Mouse (Mus musculus): Measurements from ENCODE around the gene Serpinb2. TPM values are rescaled to one million over a fixed set of nuclear protein-coding genes. Genes with fewer than 3 reads are reported as not detected.

Gene Serpinb2
- 37.2 and 41.3 TPM in 2 replicates for polyA plus RNA-seq (2015; fragmentation: Nextera tagmentation; extraction: Ambion mirVana)

GRCm38 (mm10) chr1:107511252-107511651 is at the start of gene Serpinb2:
Serpinb2 (plus strand) TSS chr1:107511423.
- no peak within 1 kb of the TSS for H3K4me2 ChIP-seq (replicated peaks; ENCODE audit: low read depth)
- H3K4me1 ChIP-seq (replicated peaks; ENCODE audit: control insufficient read depth, insufficient read depth), result no peaks in the 10 kb centered on the region
- TF ChIP-seq CTCF (IDR thresholded peaks at IDR 0.05; ENCODE audit: low read depth) (no peak), EP300 (optimal IDR thresholded peaks at IDR 0.05) (no peak)
- no peak within 1 kb of the TSS for H3K27ac ChIP-seq (replicated peaks)
- no peak within 1 kb of the TSS for H3K4me3 ChIP-seq (ENCODE audit: low read depth, low read length)
- ATAC-seq (ENCODE audit: low FRiP score, low TSS enrichment), result no peak
- 74% methylated on average over 5 of the region's 5 CpGs for WGBS
- H3K27me3 ChIP-seq (ENCODE audit: control insufficient read depth, insufficient read depth, low read length), result no peaks in the 10 kb centered on the region
- no peak within 1 kb of the TSS for H3K9ac ChIP-seq (ENCODE audit: low read length)
- H3K9me3 ChIP-seq (ENCODE audit: control insufficient read depth, low read length), result no peaks in the 10 kb centered on the region
- no peak for DNase-seq (ENCODE audit: low spot score)
- H3K36me3 ChIP-seq (ENCODE audit: control insufficient read depth, insufficient read depth, low read length), result no peaks in the 10 kb centered on the region

DNA sequence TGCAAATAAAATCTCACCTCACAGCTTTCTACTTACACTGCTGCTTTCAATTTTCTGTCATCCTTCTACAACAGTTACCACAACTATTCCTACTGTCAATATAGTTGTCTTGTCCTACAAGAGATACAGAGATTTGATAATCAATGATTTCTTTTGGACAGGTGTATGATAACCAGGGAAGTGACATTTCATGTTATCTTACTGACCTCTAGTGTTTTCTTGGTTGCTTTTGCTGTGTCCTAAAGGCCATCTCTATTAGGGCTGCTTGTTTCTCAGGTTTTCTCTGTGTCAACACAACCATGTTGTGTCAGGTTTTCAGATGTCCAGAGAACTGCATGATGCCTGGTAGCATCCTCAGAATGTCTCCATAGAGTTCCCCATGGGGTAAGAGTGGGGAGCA is 31.3 kb upstream of the Serpinb2 start:
- no peaks in the 10 kb centered on the region for H3K36me3 ChIP-seq (ENCODE audit: control insufficient read depth, insufficient read depth, low read length)
- ATAC-seq (ENCODE audit: low FRiP score, low TSS enrichment), result no peak
- no peaks in the 10 kb centered on the region for H3K27me3 ChIP-seq (ENCODE audit: control insufficient read depth, insufficient read depth, low read length)
- DNase-seq (ENCODE audit: low spot score), result no peak
- TF ChIP-seq CTCF (IDR thresholded peaks at IDR 0.05; ENCODE audit: low read depth) (peak; percentile 18), EP300 (optimal IDR thresholded peaks at IDR 0.05) (no peak)
- no peak overlapping the region for H3K27ac ChIP-seq (replicated peaks)
- no peaks in the 10 kb centered on the region for H3K9me3 ChIP-seq (ENCODE audit: control insufficient read depth, low read length)
- H3K4me1 ChIP-seq (replicated peaks; ENCODE audit: control insufficient read depth, insufficient read depth), result no peaks in the 10 kb centered on the region
- H3K4me3 ChIP-seq (ENCODE audit: low read depth, low read length), result no peak overlapping the region
- no peak overlapping the region for H3K9ac ChIP-seq (ENCODE audit: low read length)
- no peak overlapping the region for H3K4me2 ChIP-seq (replicated peaks; ENCODE audit: low read depth)

GRCm38 (mm10) chr1:107481452-107481851 is 29.8 kb upstream of the Serpinb2 start:
- WGBS, result 17% methylated on average over 11 of the region's 11 CpGs
- no peaks in the 10 kb centered on the region for H3K9me3 ChIP-seq (ENCODE audit: control insufficient read depth, low read length)
- no peaks in the 10 kb centered on the region for H3K36me3 ChIP-seq (ENCODE audit: control insufficient read depth, insufficient read depth, low read length)
- no peak overlapping the region for H3K4me3 ChIP-seq (ENCODE audit: low read depth, low read length)
- peak; percentile 75 for DNase-seq (ENCODE audit: low spot score)
- no peaks in the 10 kb centered on the region for H3K27me3 ChIP-seq (ENCODE audit: control insufficient read depth, insufficient read depth, low read length)
- H3K9ac ChIP-seq (ENCODE audit: low read length), result no peak overlapping the region
- peak overlapping the region; percentile 11; the same call in 1 of the 2 replicates for H3K4me2 ChIP-seq (replicated peaks; ENCODE audit: low read depth)
- ATAC-seq (ENCODE audit: low FRiP score, low TSS enrichment), result no peak
- H3K4me1 ChIP-seq (replicated peaks; ENCODE audit: control insufficient read depth, insufficient read depth), result no peaks in the 10 kb centered on the region
- no peak overlapping the region for H3K27ac ChIP-seq (replicated peaks)
- TF ChIP-seq EP300 (optimal IDR thresholded peaks at IDR 0.05), result no peak
- TF ChIP-seq CTCF (IDR thresholded peaks at IDR 0.05; ENCODE audit: low read depth), result peak; percentile 94

- Histone ChIP-seq H3K4me2 (replicated peaks; ENCODE audit: low read depth) (no peak overlapping the region), H3K9ac (ENCODE audit: low read length) (no peak overlapping the region), H3K27me3 (ENCODE audit: control insufficient read depth, insufficient read depth, low read length) (no peaks in the 10 kb centered on the region), H3K4me3 (ENCODE audit: low read depth, low read length) (no peak overlapping the region), H3K4me1 (replicated peaks; ENCODE audit: control insufficient read depth, insufficient read depth) (no peaks in the 10 kb centered on the region), H3K36me3 (ENCODE audit: control insufficient read depth, insufficient read depth, low read length) (no peaks in the 10 kb centered on the region), H3K9me3 (ENCODE audit: control insufficient read depth, low read length) (no peaks in the 10 kb centered on the region), H3K27ac (replicated peaks) (no peak overlapping the region)
- DNase-seq (ENCODE audit: low spot score) (no peak), ATAC-seq (ENCODE audit: low FRiP score, low TSS enrichment) (no peak)
- no peak for TF ChIP-seq EP300 (optimal IDR thresholded peaks at IDR 0.05)
- TF ChIP-seq CTCF (IDR thresholded peaks at IDR 0.05; ENCODE audit: low read depth), result no peak
- 67% methylated on average over 8 of the region's 8 CpGs for WGBS
These were observed 21.6 kb upstream of the Serpinb2 start for GRCm38 (mm10) chr1:107489577-107489976.

DNA sequence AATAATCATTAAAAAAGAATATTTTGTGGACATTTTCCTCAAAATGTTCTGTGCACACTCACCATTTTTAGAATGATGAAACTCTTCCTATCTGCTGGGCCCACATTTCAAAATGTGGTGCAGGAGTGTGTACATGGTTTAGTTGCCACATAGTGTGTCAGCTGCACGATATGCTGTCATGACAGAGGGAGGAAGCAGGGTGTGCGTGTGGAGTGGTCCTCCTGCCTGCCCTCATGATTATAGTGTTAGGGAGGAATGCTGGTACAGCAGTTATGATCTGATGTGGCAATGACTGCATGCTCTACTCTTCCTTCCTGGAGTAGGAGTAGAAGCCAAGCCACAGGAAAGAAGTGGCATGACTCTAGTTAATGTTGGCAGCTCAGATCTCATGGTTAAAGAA is 14.4 kb upstream of the Serpinb2 start:
- H3K27ac ChIP-seq (replicated peaks), result no peak overlapping the region
- 65% methylated on average over 2 of the region's 2 CpGs for WGBS
- H3K27me3 ChIP-seq (ENCODE audit: control insufficient read depth, insufficient read depth, low read length), result no peaks in the 10 kb centered on the region
- no peaks in the 10 kb centered on the region for H3K4me1 ChIP-seq (replicated peaks; ENCODE audit: control insufficient read depth, insufficient read depth)
- ATAC-seq (ENCODE audit: low FRiP score, low TSS enrichment) (no peak), DNase-seq (ENCODE audit: low spot score) (no peak)
- no peaks in the 10 kb centered on the region for H3K9me3 ChIP-seq (ENCODE audit: control insufficient read depth, low read length)
- no peak overlapping the region for H3K9ac ChIP-seq (ENCODE audit: low read length)
- no peak overlapping the region for H3K4me3 ChIP-seq (ENCODE audit: low read depth, low read length)
- no peaks in the 10 kb centered on the region for H3K36me3 ChIP-seq (ENCODE audit: control insufficient read depth, insufficient read depth, low read length)
- no peak overlapping the region for H3K4me2 ChIP-seq (replicated peaks; ENCODE audit: low read depth)
- TF ChIP-seq CTCF (IDR thresholded peaks at IDR 0.05; ENCODE audit: low read depth), result no peak
- no peak for TF ChIP-seq EP300 (optimal IDR thresholded peaks at IDR 0.05)

GRCm38 (mm10) chr1:107502025-107502424 is 9.2 kb upstream of the Serpinb2 start:
- Histone ChIP-seq H3K4me3 (ENCODE audit: low read depth, low read length) (no peak overlapping the region), H3K9me3 (ENCODE audit: control insufficient read depth, low read length) (no peaks in the 10 kb centered on the region)
- no peak for ATAC-seq (ENCODE audit: low FRiP score, low TSS enrichment)

More at GRCm38 (mm10) chr1:107502025-107502424, 9.2 kb upstream of the Serpinb2 start:
- TF ChIP-seq EP300 (optimal IDR thresholded peaks at IDR 0.05) (no peak), CTCF (IDR thresholded peaks at IDR 0.05; ENCODE audit: low read depth) (no peak)
- no peak for DNase-seq (ENCODE audit: low spot score)
- Histone ChIP-seq H3K4me1 (replicated peaks; ENCODE audit: control insufficient read depth, insufficient read depth) (no peaks in the 10 kb centered on the region), H3K9ac (ENCODE audit: low read length) (no peak overlapping the region), H3K4me2 (replicated peaks; ENCODE audit: low read depth) (no peak overlapping the region), H3K36me3 (ENCODE audit: control insufficient read depth, insufficient read depth, low read length) (no peaks in the 10 kb centered on the region), H3K27ac (replicated peaks) (no peak overlapping the region), H3K27me3 (ENCODE audit: control insufficient read depth, insufficient read depth, low read length) (no peaks in the 10 kb centered on the region)

All from stomach, postnatal 0 days (tissue).